Mouse (Mus musculus) right cerebral cortex, postnatal 25 days (tissue): ENCODE data around the gene Ggta1.

Experiments used
- DNase-seq: peaks from one replicate; pipeline ENCODE4 v3.0.0; 2022

Ggta1 gene

GRCm38 (mm10) chr2:35432472-35432871 lies 30.6 kb downstream of the Ggta1 start:
- no peak for DNase-seq

- DNase-seq = no peak
Observed at GRCm38 (mm10) chr2:35432011-35432410, 31.0 kb downstream of the Ggta1 start.

- DNase-seq = no peak
Observed at GRCm38 (mm10) chr2:35430806-35431205, 32.2 kb downstream of the Ggta1 start.

- no peak for DNase-seq
Observed at GRCm38 (mm10) chr2:35428615-35429300, 34.3 kb downstream of the Ggta1 start.

GRCm38 (mm10) chr2:35427559-35427958 lies 35.5 kb downstream of the Ggta1 start:
- DNase-seq = no peak

- no peak for DNase-seq
Observed at GRCm38 (mm10) chr2:35423711-35424339, 39.2 kb downstream of the Ggta1 start.

GRCm38 (mm10) chr2:35422384-35422783 lies 40.6 kb downstream of the Ggta1 start:
- DNase-seq = no peak

- no peak for DNase-seq
Observed at GRCm38 (mm10) chr2:35420681-35421080, 42.4 kb downstream of the Ggta1 start.

GRCm38 (mm10) chr2:35419671-35420070 lies 43.4 kb downstream of the Ggta1 start:
- no peak for DNase-seq

GRCm38 (mm10) chr2:35419243-35419642 lies 43.8 kb downstream of the Ggta1 start:
- no peak for DNase-seq

- no peak for DNase-seq
Observed at GRCm38 (mm10) chr2:35417231-35417630, 45.8 kb downstream of the Ggta1 start.

- no peak for DNase-seq
Observed at GRCm38 (mm10) chr2:35416473-35416872, 46.6 kb downstream of the Ggta1 start.

GRCm38 (mm10) chr2:35412810-35413209 lies 50.2 kb downstream of the Ggta1 start:
- no peak for DNase-seq

- no peak for DNase-seq
Observed at GRCm38 (mm10) chr2:35412246-35412645, 50.8 kb downstream of the Ggta1 start.

- DNase-seq = no peak
Observed at GRCm38 (mm10) chr2:35411640-35412190, 51.3 kb downstream of the Ggta1 start.

- no peak for DNase-seq
Observed at GRCm38 (mm10) chr2:35409466-35409865, 53.6 kb downstream of the Ggta1 start.

GRCm38 (mm10) chr2:35408409-35409110 lies 54.5 kb downstream of the Ggta1 start:
- DNase-seq = no peak

- no peak for DNase-seq
Observed at GRCm38 (mm10) chr2:35407878-35408277, 55.2 kb downstream of the Ggta1 start.

GRCm38 (mm10) chr2:35407266-35407665 lies 55.8 kb downstream of the Ggta1 start:
- no peak for DNase-seq

- DNase-seq = no peak
Observed at GRCm38 (mm10) chr2:35406611-35407010, 56.4 kb downstream of the Ggta1 start.

- no peak for DNase-seq
Observed at GRCm38 (mm10) chr2:35402391-35402790, 60.6 kb downstream of the Ggta1 start.

- DNase-seq = no peak
Observed at GRCm38 (mm10) chr2:35400739-35401138, 62.3 kb downstream of the Ggta1 start.

GRCm38 (mm10) chr2:35398184-35398828 lies 64.7 kb downstream of the Ggta1 start:
- no peak for DNase-seq
